Mouse (Mus musculus) liver, adult 2 months (tissue): ENCODE measurements at regions not wholly inside any gene's neighbourhood (a gene's known extent, or its start where the extent isn't known, plus 50 kb on each side); places are given as distances from the start of the nearest gene placed in this dataset.

Experiments used
- CTCF ChIP-seq: fragments of 200-500 bp; IDR thresholded peaks from 2 replicates; pipeline ENCODE4 v1.5.1; 2011; ENCODE audit warnings: low read depth, low read length, control low read depth
- POLR2A ChIP-seq: fragments of 200-500 bp; IDR thresholded peaks from 2 replicates; pipeline ENCODE4 v1.6.1; 2011; ENCODE audit warnings: low read length, control low read depth; ENCODE audit not compliant: insufficient read depth; ENCODE audit errors: extremely low read depth

DNA sequence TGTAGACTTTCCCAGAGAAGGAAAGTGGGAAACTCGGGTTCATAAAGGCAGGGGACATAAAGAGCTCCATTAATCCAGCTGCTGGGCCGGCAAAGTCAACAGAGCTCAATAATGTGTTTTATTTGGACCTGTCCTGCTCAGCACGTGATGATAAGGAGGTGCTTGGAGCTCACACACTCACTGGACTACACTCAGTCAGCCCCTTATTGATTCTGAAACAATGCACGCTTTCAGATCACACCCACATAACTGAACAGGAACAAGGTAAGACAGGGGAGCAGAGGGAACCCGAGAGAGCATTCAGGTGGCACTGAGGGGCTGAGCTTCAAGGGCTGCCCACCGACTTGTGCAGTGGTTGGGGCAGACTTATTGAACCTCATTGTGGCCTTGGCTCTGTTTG, 452.9 kb downstream of the Wdr11 start:
- TF ChIP-seq CTCF (no peak), POLR2A (no peak)
